Mouse (Mus musculus) A20 (cell line): Measurements from ENCODE around the gene Noxred1.
"Not testable (repeated sequence)": the region's sequence is repeated elsewhere in the genome, so short reads cannot be mapped to it uniquely, and the experiment has no call there.

Experiments
- DNase-seq: peaks from one replicate; pipeline ENCODE4 v3.0.0-alpha.2; 2011; ENCODE audit warnings: low read depth, low spot score

The Noxred1 gene

GRCm38 (mm10) chr12:87229633-87230032, 8.9 kb downstream of the Noxred1 start:
- DNase-seq, result no peak

GRCm38 (mm10) chr12:87226801-87227200, 11.7 kb downstream of the Noxred1 start:
- no peak for DNase-seq

- DNase-seq, result no peak
Observed at GRCm38 (mm10) chr12:87224950-87225349, 13.6 kb downstream of the Noxred1 start.

GRCm38 (mm10) chr12:87219362-87219761, 19.2 kb downstream of the Noxred1 start:
- DNase-seq, result no peak

- no peak for DNase-seq
Observed at GRCm38 (mm10) chr12:87217596-87217995, 20.9 kb downstream of the Noxred1 start.

- DNase-seq, result no peak
Observed at GRCm38 (mm10) chr12:87216053-87216452, 22.5 kb downstream of the Noxred1 start.

- DNase-seq, result no peak
Observed at GRCm38 (mm10) chr12:87212844-87213606, 25.5 kb downstream of the Noxred1 start.

GRCm38 (mm10) chr12:87205789-87206188, 32.7 kb downstream of the Noxred1 start:
- DNase-seq, result not testable (repeated sequence)

GRCm38 (mm10) chr12:87201694-87202093, 36.8 kb downstream of the Noxred1 start:
- DNase-seq, result peak; percentile 52

GRCm38 (mm10) chr12:87199973-87200586, 38.5 kb downstream of the Noxred1 start, which contains the start of gene Tmed8:
TSS of gene Tmed8 (minus strand) at chr12:87200454.
- DNase-seq, result peak; percentile 86

GRCm38 (mm10) chr12:87199206-87199972, 39.1 kb downstream of the Noxred1 start, which contains the start of gene Samd15:
TSS of gene Samd15 (plus strand) at chr12:87199723.
- peak; percentile 74 for DNase-seq

GRCm38 (mm10) chr12:87198792-87199191, 39.7 kb downstream of the Noxred1 start:
- no peak for DNase-seq

- DNase-seq, result peak; percentile 55
Observed at GRCm38 (mm10) chr12:87196310-87196709, 42.2 kb downstream of the Noxred1 start.

- DNase-seq, result no peak
Observed at GRCm38 (mm10) chr12:87195069-87195468, 43.5 kb downstream of the Noxred1 start.

- peak; percentile 49 for DNase-seq
Observed at GRCm38 (mm10) chr12:87193008-87193407, 45.5 kb downstream of the Noxred1 start.

GRCm38 (mm10) chr12:87177631-87178030, 60.9 kb downstream of the Noxred1 start:
- DNase-seq, result no peak

GRCm38 (mm10) chr12:87175194-87175946, 63.2 kb downstream of the Noxred1 start:
- DNase-seq, result no peak
